Mouse (Mus musculus): ENCODE measurements at regions not wholly inside any gene's neighbourhood (a gene's known extent, or its start where the extent isn't known, plus 50 kb on each side); places are given as distances from the start of the nearest gene placed in this dataset.

DNA sequence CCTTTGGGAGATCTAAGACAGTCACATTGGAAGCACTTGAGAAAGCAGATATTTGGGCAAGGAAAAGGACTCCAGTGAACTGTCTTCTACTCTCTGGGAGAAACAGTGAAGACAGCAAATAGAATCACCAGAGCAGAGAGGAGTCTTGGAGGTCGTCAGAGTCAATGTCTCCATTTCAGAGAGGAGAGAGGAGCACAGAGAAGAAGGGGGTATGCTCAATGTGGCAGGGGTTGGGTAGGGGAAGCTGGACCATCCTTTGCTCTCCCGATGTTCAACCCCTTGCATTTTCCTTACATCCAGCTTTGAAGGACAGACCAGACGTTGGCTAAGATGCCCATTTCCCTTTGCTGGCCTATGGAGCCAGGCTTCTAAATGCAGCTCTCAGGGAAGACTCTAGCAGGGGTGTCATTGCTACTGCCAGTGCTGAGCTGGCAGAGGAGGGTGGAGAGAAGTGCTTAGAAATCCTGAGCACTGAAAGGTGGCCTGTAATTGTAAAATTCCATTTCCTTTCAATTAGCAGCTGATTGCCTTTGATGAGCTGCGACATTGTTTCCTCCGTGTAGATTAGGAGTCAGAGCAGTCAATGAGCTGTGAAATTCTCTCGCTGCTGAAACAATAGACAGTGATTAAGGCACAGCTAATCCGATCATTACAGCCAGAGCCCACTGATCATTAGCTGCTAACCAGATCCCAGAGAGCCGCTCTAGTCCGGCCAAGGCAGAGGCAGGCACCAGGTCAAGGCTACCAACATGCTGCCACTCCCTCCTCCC, 449.7 kb downstream of the Insc start:
- Histone ChIP-seq H3K4me1 (replicated peaks; ENCODE audit: control insufficient read depth, insufficient read depth, low read length) (no peaks in the 10 kb centered on the region), H3K4me2 (replicated peaks; ENCODE audit: low read depth) (no peak overlapping the region), H3K9ac (ENCODE audit: low read depth, low read length) (no peak overlapping the region), H3K36me3 (ENCODE audit: control insufficient read depth, insufficient read depth) (no peaks in the 10 kb centered on the region), H3K27me3 (replicated peaks; ENCODE audit: control insufficient read depth, insufficient read depth, low read length) (no peaks in the 10 kb centered on the region), H3K27ac (ENCODE audit: low read depth, low read length) (no peak overlapping the region), H3K9me3 (ENCODE audit: control insufficient read depth) (no peaks in the 10 kb centered on the region), H3K4me3 (ENCODE audit: low read depth, low read length) (no peak overlapping the region)
- ATAC-seq: no peak
- 34% methylated on average over 9 of the region's 9 CpGs for WGBS
- TF ChIP-seq CTCF (IDR thresholded peaks at IDR 0.05; ENCODE audit: low read depth): no peak

DNA sequence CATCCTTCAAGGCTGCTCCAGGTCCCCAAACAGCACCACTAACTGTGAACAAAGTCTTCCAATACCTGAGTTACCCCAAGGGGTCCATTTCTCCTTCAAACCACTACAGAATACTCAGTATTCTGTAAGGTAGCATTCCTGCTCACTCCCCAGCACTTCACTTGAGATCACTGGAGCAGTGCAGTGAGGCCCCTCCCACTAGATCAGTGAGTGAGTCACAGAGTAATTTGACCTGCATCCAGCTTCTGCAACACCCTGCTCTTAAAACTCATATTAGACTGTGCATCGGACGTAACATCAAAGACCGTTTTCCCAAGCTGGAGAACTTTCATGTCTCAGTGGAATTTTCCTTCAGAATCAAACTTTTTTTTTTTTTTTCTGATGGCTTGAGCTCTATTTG, 461.4 kb downstream of the Insc start:
- peak; percentile 59; the same call in 1 of the 2 replicates for ATAC-seq
- Histone ChIP-seq H3K4me2 (replicated peaks; ENCODE audit: low read depth) (no peak overlapping the region), H3K4me3 (ENCODE audit: low read depth, low read length) (no peak overlapping the region), H3K27ac (ENCODE audit: low read depth, low read length) (no peak overlapping the region), H3K27me3 (replicated peaks; ENCODE audit: control insufficient read depth, insufficient read depth, low read length) (no peaks in the 10 kb centered on the region), H3K9ac (ENCODE audit: low read depth, low read length) (no peak overlapping the region), H3K36me3 (ENCODE audit: control insufficient read depth, insufficient read depth) (no peaks in the 10 kb centered on the region), H3K4me1 (replicated peaks; ENCODE audit: control insufficient read depth, insufficient read depth, low read length) (no peaks in the 10 kb centered on the region), H3K9me3 (ENCODE audit: control insufficient read depth) (no peaks in the 10 kb centered on the region)
- TF ChIP-seq CTCF (IDR thresholded peaks at IDR 0.05; ENCODE audit: low read depth): no peak
- 28% methylated on average over 3 of the region's 3 CpGs for WGBS

DNA sequence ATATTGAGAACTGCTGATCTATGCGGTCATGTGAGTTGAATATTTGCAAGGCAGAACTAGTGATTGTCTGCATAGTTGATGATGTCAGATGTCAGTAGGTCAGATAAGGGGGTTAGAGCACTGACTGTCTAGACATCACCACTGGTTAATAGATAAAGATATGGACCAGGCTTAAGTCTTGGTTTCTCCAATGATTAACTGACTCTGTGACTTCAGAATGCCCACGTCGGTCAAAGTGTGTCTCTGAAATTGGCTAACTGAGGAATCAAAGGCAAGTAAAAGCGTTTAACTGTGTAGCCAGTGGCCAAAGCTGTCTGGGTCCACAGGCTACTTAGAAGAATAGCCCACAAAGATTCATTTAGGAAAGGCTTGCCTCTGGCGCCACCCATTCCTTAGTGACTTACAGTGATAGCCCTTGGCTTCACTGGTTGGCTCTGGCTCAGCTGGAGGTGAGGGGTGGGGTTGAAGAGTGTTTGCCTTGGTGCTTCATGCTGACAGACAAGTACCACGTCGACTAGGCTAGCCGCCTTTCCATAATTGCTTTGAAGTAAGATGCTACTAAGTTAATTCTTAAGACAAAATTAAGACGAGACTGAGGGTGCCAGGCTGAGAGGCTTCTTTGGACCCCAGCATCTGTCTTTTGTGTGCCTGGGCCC, 463.1 kb downstream of the Insc start:
- Histone ChIP-seq H3K4me1 (replicated peaks; ENCODE audit: control insufficient read depth, insufficient read depth, low read length) (no peaks in the 10 kb centered on the region), H3K36me3 (ENCODE audit: control insufficient read depth, insufficient read depth) (no peaks in the 10 kb centered on the region), H3K27me3 (replicated peaks; ENCODE audit: control insufficient read depth, insufficient read depth, low read length) (no peaks in the 10 kb centered on the region), H3K9ac (ENCODE audit: low read depth, low read length) (no peak overlapping the region), H3K9me3 (ENCODE audit: control insufficient read depth) (no peaks in the 10 kb centered on the region), H3K4me3 (ENCODE audit: low read depth, low read length) (no peak overlapping the region), H3K4me2 (replicated peaks; ENCODE audit: low read depth) (no peak overlapping the region), H3K27ac (ENCODE audit: low read depth, low read length) (no peak overlapping the region)
- TF ChIP-seq CTCF (IDR thresholded peaks at IDR 0.05; ENCODE audit: low read depth): no peak
- 48% methylated on average over 9 of the region's 9 CpGs for WGBS
- peak; percentile 72 for ATAC-seq

DNA sequence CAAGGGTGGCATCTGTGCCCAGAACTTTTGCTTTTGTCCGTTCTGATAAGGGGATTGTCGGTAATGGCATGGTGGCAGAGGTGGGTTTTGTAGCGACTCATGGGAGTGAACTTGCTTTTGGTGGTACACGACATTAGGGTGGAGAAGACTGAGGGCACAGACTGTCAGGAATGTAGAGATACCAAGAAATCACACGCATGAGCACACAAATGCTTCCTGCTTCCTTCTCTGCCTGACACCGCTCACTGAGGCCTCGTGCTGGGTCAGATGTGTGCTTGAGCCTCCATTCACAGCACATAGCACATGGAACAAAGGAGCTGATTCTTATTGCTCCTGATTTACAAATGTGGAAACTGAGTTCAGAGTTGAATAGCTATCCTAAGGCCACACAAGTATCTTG, 465.3 kb downstream of the Insc start:
- H3K27ac ChIP-seq (ENCODE audit: low read depth, low read length): no peak overlapping the region
- H3K36me3 ChIP-seq (ENCODE audit: control insufficient read depth, insufficient read depth): no peaks in the 10 kb centered on the region
- 79% methylated on average over 7 of the region's 7 CpGs for WGBS
- TF ChIP-seq CTCF (IDR thresholded peaks at IDR 0.05; ENCODE audit: low read depth): no peak
- H3K9me3 ChIP-seq (ENCODE audit: control insufficient read depth): no peaks in the 10 kb centered on the region
- no peak overlapping the region for H3K4me3 ChIP-seq (ENCODE audit: low read depth, low read length)
- no peaks in the 10 kb centered on the region for H3K27me3 ChIP-seq (replicated peaks; ENCODE audit: control insufficient read depth, insufficient read depth, low read length)
- no peaks in the 10 kb centered on the region for H3K4me1 ChIP-seq (replicated peaks; ENCODE audit: control insufficient read depth, insufficient read depth, low read length)
- H3K9ac ChIP-seq (ENCODE audit: low read depth, low read length): no peak overlapping the region
- no peak for ATAC-seq
- no peak overlapping the region for H3K4me2 ChIP-seq (replicated peaks; ENCODE audit: low read depth)

DNA sequence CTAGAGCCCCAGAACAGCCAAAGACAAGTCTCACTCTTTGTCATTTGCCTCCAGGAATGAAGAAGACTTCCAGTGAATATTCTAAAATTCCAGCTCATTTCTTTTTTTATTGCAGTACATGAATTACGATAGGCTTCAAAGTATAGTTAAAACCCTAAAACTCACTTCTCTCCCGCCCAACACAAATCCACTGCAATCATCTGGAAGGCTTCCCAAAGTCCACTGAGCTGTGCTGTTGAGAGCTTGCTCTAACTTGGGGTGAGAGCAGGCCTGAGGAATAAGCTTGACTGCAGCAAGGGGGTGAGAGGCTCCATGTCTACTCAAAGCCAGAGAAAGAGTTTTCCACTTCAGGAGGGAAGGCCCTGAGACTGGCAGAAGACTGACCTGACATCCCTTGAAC, 466.5 kb downstream of the Insc start:
- H3K9me3 ChIP-seq (ENCODE audit: control insufficient read depth): no peaks in the 10 kb centered on the region
- no peaks in the 10 kb centered on the region for H3K36me3 ChIP-seq (ENCODE audit: control insufficient read depth, insufficient read depth)
- WGBS: 58% methylated on average over 2 of the region's 2 CpGs
- no peaks in the 10 kb centered on the region for H3K27me3 ChIP-seq (replicated peaks; ENCODE audit: control insufficient read depth, insufficient read depth, low read length)
- H3K27ac ChIP-seq (ENCODE audit: low read depth, low read length): no peak overlapping the region
- no peak overlapping the region for H3K4me3 ChIP-seq (ENCODE audit: low read depth, low read length)
- H3K4me2 ChIP-seq (replicated peaks; ENCODE audit: low read depth): no peak overlapping the region
- TF ChIP-seq CTCF (IDR thresholded peaks at IDR 0.05; ENCODE audit: low read depth): no peak
- ATAC-seq: no peak
- no peaks in the 10 kb centered on the region for H3K4me1 ChIP-seq (replicated peaks; ENCODE audit: control insufficient read depth, insufficient read depth, low read length)
- H3K9ac ChIP-seq (ENCODE audit: low read depth, low read length): no peak overlapping the region

DNA sequence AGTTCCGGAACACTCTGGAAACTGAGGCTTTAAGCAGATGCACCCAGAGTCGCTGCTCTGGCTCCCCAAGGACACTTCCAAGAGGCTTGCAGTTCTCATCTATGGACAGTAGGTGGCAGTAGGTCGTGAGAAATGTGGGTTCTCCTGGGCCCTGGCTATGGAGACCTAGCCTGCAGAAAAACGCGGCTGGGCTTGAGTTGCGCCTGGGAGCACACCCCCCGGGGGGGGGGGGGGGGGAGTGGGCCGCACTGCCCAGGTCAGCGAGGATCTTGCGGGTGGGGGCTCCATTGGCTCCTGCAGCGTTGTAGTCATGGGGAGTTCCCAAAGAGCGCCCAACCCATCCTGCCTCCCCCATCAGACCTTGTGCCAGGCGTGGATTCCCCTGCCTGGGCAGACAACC, 473.3 kb downstream of the Insc start:
- peak; percentile 71 for ATAC-seq
- Histone ChIP-seq H3K4me3 (ENCODE audit: low read depth, low read length) (no peak overlapping the region), H3K36me3 (ENCODE audit: control insufficient read depth, insufficient read depth) (no peaks in the 10 kb centered on the region), H3K9me3 (ENCODE audit: control insufficient read depth) (no peaks in the 10 kb centered on the region), H3K4me1 (replicated peaks; ENCODE audit: control insufficient read depth, insufficient read depth, low read length) (no peaks in the 10 kb centered on the region), H3K27ac (ENCODE audit: low read depth, low read length) (no peak overlapping the region), H3K27me3 (replicated peaks; ENCODE audit: control insufficient read depth, insufficient read depth, low read length) (peaks cover 3% of the 10 kb centered on the region; the same call in 1 of the 2 replicates), H3K4me2 (replicated peaks; ENCODE audit: low read depth) (peak overlapping the region; percentile 57), H3K9ac (ENCODE audit: low read depth, low read length) (no peak overlapping the region)
- TF ChIP-seq CTCF (IDR thresholded peaks at IDR 0.05; ENCODE audit: low read depth): peak; percentile 91
- under 1% methylated on average over 12 of the region's 13 CpGs for WGBS

Measured in intestine, postnatal 0 days (tissue).